Mouse (Mus musculus) granulocyte monocyte progenitor cell, adult 5-6 weeks (primary cell): ENCODE data around the gene Fryl. TPM values are rescaled to one million over a fixed set of nuclear protein-coding genes. Genes with fewer than 3 reads are reported as not detected.

Experiments
- ATAC-seq: replicated peaks from 2 replicates; pipeline ENCODE4 v1.8.0; 2016; ENCODE audit warnings: mild to moderate bottlenecking, moderate TSS enrichment, inconsistent platforms; ENCODE audit not compliant: poor library complexity, severe bottlenecking
- total RNA-seq, 2 experiments: library from RNA; stranded (forward) in 1 of 2; stranded (reverse) in 1 of 2; fragments of 200-712, 200-1000 nt in 1 of 2; fragments of >200 nt in 1 of 2; fragmentation: Nextera tagmentation in 1 of 2; gene quantifications; 2 replicates each; pipeline ENCODE4 v1.2.3; 2014 to 2017

Fryl gene
- total RNA-seq (2014; fragmentation: Nextera tagmentation) = 64.8 and 74.0 TPM in 2 replicates
- total RNA-seq (2017) = 75.9 and 87.8 TPM in 2 replicates

DNA sequence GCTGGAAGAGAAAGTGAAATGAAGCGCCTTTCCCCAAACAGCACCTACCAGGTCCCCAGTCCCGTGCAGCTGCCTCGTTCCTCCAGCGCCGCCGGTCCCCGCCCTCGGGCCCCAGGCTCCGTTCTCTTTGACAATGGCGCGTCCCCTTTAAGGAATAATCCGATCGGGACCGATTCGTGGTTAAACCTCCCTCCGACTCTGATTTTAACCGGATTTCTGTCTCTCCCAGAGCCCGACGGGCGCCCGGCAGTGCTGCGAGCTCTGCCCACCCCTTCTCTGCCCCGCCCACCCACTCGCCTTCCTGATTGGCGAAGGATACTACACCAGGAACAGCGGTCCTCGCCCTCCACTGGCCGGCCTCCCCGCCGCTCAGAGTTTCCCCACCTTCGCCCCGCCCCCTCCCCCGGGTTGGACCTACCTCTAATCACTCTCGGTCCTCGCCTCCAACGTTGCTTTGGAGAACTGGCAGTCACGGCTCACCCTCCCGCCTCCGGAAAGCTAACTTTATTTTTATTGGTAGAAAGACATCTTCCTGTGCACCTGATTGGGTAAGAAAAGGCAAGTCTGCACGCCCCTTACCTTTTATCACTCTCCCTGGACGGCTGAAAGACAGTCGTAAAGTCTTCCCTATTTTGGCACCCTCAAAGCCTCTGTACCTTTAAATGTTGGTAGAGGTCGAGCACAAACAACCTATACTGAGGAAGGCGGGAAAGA is at the start of gene Fryl:
TSS of gene Fryl (minus strand) at position 268 of the 714 bp plus-strand sequence.
- ATAC-seq = peak; percentile 83

DNA sequence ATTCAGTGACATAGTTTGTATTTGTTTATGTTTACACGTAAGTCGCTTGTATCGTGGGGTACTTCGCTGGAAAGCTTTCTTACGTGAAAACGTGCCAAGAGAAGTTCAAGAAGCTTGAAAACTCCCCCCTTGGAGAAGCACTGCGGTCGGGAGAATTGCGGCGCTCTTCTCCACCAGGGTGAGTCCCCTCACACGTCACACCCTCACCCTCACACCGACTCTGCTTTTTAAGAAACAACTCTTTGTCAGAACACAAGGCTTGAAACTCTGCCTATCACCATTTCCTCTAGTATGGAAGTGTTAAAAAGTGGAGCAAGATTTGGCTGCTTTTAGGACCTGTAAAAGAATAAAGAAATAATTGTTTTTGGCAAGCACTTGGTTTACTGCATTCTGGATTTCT is 48.1 kb upstream of the Fryl start:
- ATAC-seq = no peak

DNA sequence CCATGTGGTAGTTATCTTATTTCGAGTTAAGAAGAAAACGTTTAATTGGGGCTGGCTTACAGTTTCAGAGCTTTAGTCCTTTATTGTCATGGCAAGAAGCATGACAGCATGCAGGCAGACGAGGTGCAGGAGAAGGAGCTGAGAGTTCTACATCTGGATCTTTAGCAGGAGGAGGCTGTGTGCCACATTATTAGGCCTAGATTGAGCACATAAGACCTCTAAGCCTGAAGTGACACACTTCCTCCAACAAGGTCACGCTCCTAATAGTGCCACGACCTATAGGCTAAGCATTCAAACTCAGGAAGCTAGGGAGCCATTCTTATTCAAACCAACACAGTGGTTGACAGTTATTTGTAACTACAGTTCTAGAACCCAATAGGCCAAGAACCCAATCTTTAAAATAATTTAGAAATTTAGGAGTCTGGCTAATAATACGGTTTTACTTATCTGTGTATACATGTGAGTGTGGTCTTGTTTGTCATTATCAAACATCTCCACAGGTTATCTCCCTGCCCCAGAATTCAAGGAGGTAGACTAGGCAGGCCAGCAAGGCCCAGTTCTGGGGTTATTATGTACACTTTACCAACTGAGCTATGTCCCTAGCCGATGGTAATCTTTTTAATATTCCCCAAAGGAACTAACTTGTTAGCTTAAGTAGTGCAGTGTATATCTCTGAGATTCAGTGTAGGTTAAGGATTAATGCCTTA is 45.3 kb upstream of the Fryl start:
- no peak for ATAC-seq

DNA sequence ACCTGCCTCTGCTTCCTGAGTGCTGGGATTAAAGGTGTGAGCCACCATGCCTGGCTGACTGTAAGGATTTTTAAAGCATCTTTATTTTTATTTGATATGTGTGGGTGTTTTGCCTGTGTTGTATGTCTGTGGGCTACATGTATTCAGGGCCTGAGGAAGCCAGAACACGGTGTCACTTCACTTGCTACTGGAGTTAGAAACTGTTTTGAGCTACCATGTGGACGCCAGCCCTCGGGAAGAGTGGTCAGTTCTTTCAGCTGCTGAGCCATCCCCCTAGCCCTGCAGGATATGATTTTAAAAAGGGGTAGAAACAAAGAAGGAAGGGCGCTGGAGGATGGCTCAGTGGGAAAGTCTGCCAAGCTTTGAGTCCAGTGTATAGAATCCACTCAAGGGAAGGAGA is 39.5 kb upstream of the Fryl start:
- no peak for ATAC-seq

DNA sequence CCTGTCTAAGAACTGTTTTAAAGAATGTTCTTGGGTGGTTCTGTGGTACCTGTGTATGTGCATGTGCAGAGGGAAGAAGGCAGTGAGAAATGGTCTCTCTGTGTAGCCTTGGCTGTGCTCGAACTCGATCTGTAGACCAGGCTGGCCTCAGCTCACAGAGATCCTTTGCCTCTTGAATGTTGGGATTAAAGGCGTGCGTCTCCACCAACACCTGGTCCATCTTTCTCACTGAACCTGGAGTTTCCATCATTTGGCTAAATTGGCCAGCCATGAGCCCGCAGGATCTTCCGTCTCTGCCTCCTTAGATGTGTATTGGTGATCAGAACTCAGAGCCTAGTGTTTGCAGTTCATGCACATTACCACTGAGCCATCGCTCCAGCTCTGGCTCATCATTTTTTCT is 38.6 kb upstream of the Fryl start:
- ATAC-seq = no peak

DNA sequence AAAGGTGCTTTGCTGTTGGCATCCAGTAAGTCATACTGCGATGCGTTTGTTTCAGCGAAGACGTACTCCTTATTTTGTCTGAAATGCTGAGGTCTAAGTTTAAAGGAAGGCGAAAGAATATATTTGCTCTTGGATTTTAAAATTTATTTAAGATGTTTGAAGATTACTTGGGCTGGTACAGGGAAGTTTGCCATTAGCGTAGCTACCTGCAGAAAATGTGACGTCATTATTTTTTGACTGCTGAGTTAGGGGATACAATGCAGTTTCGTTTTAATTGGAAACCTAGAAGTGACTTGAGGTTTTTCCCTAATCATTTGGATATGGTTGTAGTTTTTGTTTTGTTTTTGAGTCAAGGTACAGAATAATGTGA is 37.0 kb upstream of the Fryl start:
- ATAC-seq = no peak

DNA sequence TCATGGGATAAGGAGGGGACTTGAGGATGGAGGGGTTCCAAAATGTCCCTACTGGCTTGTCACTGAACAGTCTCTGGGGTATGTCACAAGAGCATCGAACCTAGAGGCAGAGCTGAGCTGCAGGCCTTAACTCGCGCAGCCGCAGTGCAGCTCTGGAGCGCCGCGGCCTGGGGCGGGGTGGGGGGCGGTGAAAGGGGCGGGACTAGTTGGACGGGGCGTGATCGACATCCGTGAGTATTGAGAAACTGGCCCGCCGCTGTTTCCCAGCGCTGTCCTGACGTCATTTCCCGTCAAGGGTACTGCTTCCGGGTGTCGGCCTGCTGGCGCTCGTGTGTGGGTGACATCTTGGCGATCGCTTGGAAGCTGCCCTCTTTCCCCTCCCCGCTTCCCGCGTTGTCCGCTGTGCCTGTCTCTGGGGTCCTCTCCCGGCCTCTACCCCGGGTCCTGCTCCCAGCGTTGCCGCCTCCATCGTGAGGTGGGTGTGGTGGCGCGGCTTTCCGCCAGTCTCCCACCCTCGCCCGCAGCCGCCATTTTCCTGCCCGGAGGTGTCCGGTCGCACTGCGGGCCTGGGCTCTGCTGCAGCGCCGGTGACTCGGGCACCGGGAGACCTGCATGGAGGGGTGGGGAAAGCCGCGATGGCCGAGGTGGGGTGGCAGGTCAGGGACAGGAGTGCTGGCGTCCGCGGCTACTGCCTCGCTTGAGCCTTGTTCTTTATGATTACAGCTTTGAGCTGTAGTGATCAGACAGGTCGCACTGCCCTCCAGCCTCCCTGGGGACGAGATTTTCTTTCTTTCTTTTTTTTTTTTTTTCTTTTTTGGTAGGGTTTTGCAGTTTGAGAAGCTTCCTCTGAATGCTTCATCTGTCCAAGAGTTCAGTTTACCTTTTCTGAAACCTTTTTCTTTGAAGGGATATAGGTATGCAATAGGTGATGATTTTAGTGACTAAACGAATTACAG is 36.4 kb upstream of the Fryl start, which contains the start of gene Ociad1:
TSS of gene Ociad1 (plus strand) at position 283 of the 956 bp plus-strand sequence.
- peak; percentile 94 for ATAC-seq

DNA sequence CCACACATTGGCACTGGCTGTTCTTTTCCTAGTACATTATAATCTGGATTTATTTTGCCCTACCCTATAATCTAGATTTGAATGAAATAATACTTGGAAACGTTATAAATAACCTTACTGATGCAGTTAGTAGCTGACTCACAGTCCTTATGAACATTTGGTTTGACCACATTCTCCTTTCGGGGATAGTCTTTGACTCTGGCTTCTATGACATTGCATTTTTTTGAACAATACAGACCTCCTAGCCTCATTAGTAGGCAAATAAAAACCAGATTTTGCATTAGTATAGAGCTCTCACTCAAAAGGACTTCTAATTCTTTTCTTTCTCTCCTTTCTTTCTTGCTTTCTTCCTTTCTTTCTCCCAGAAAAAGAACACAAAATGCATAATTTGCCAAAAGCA is 33.5 kb upstream of the Fryl start:
- no peak for ATAC-seq

DNA sequence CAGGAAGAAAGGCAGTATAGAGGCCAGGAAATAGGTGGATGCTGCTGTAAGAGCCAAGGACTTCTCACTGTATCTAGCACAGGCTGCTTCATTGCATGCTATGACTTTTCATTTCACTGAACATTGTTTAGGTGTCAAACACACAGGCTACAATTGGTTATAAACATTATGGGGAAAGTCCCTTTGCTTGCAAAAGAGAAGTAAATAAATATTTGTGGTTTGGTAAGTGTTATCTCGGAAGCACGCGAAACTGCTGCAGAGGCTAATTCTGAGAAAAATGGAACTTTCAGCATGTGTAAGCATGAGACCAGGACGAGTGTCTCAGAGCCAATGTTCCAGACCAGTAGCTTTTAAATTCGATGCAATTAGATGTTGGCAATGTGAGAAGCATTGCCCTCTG is 30.2 kb upstream of the Fryl start:
- peak; percentile 33; the same call in 1 of the 2 replicates for ATAC-seq

DNA sequence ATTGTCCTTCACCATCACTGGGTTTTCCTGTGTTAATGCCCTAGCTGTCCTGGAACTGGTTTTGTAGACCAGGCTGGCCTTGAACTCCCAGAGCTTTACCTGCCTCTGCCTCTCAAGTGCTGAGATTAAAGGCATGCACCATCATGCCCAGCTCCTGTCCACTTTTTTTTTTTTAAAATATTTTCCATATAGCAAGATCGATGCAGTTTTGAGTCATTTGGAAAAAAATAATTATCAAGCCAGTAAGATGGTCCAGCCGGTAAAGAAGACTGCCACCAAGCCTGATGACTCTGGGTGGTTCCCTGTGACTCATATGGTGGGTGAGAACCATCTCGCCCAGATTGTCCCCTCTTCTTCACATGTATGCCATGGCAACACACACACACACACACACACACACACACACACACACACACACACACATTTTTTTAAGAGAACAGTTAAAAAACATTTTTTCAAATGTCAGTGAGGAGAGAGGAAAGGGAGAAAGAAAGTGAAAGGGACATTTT is 29.1 kb upstream of the Fryl start:
- no peak for ATAC-seq

DNA sequence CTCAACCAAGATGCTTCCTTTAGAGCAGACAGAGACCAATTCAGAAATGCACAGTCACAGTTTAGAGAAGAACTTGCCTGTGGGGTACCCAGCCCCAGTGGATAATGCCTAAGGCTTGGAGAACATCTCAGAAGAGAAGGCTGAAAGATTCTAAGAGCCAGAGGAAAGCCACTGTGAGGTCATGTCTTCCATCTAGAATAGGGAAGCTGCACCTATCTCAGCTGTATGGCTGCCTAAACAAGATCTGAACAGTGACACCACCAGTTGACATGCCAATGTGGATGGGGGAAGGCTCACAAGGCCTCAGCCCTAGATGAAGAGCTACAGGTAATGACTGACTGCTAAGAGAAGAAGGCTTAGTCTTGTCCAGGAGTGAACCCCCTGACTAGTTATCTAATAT is 27.6 kb upstream of the Fryl start:
- no peak for ATAC-seq

DNA sequence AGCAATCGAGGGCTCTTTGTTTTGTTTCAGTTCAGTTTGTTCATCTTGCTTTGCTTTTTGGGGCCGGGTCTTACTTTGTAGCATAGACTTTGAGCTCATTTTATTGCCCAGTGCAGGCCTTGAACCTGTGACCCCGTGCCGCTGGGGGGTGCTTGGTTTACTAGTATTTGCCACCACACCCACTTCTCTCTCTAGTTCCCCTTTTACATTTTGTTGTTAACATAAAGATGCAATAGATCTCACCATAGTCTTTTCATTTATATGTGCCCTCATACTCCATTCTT is 24.1 kb upstream of the Fryl start:
- no peak for ATAC-seq

DNA sequence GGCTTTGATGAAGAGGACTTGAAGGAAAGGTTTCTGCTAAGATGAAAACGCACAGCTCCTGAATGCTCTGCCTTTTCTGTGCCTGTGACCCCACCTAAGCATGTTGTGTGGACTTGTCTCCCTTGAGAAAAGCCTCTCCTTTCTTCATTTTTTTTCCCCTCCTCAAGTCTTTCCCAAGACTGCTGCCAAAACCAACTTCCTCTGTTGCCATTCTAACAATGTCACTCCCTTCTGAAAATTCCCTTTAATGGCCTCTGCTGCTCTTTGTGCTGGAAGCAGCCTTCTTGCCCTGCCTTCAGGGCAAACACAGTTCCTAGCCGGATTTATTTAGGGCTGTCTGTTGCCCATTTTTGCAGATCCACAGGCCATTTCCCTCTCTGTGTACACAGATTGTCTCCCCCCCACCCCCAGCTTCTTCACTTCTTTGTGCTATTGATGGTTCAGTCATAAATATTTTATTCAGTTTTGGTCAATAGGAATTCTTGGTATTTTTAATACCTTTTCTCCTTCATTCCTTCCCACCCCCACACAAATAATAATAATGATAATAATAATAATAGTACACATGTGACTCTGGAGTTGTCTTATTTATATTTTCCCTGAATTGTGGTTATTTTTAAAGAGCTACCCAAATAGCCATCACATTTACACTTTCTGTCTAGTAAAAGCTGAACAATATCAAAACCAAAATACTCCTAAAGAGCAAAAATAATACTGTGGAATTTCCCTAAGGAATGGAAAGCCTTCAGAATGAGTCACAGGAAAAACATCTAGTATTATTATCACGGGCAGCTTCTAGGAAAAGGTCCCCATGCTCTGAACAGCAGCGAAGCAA is 23.5 kb upstream of the Fryl start:
- ATAC-seq = peak; percentile 44; the same call in 1 of the 2 replicates

DNA sequence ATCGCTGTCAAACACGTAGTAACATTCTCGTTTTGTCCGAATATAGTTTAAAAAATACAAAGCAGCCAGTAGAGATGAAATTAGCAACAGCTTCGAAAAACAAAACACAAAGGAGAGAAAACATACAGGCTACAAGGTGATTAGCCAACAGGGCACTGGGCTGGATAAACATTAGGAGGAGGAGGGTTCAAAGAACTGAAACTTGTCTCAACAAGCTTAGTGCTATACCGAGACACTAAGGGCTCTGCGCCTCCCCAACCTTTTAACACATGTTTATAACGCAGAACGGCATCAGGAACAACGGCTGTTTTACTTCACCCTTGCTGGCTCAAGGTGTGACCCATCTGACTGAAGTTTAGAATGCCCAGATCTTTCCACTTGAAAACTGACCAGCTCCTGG is 22.8 kb upstream of the Fryl start:
- ATAC-seq = no peak

DNA sequence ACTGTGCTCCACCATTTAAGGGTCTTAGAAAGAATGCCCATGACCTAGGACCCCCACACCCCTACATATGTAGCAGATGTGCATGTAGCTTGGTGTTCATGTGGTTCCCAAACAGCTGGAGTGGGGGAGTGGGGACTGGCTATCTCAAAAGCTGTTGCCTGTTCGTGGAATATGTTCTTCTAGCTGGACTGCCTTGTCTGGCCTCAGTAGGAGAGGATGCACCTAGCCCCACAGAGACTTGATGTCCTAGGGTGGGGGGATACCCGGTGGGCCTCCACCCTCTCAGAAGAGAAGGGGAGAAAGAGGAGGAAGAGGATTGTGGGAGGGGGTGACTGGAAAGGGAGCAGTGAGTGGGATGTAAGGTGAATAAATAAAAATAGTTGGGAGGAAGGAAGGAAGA is 18.5 kb upstream of the Fryl start:
- no peak for ATAC-seq

DNA sequence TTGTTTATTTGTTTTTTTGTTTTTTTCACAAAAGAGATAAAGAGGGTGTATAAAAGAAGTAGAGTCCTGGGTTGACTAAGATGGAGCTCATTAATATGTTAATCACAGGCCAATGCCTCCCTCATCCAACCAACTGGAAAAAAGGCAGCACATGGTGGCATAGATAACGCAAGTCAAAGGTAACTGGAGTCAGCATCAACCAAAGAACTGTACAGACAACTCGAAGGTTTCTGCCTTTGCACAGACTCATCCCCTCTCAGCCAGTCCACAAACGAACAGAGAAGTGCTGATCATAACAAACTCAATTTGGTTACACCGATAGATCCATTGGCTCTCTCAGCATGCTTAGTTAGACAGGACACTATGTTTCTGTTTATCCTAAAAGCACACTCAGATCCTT is 16.8 kb upstream of the Fryl start:
- ATAC-seq = no peak

DNA sequence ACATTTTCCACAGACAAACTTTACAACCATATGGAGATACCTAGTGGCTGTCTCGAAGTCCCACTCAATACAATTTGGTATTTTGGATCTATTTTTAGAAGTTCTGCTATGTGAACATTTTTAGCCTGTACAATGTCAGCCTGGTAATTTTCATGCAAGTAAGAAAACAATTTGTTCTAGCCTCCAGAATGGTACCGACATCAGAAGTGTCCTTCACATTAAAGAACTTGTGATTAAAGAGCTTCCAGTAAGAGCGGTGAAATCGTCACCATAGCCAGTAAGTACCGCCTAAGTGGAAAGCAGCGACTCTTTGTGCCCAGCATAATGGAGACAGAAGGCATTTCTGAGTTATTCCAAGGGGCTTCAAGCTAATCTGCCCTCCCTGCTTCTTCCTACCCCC is 14.2 kb upstream of the Fryl start:
- no peak for ATAC-seq

DNA sequence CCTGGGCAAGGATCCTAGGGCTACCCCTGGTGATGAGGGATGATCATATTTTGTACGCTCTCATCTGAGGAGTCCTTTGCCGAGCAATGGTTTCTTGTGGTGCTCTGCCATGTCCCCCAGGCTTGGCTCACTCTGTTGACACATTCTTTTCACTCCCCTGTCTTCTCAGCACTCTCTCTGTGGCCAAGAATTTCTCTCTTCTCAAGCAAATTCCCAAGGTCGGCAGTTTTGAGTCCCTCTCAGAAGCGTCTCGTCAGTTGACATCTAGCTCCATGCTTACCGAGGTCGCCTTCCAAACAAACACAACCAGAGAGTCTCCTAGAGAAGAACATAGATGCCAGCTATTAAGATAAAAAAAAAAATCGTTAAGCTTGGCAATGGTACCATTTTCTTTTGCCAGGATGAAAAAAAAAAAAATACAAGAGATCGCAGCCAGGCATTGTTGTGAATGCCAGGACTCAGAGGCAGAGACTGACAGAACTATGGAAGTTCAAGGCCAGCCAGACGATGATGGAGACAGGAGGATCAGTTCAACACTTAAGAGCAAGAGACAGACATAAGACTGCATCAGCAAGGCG is 12.3 kb upstream of the Fryl start:
- ATAC-seq = no peak

DNA sequence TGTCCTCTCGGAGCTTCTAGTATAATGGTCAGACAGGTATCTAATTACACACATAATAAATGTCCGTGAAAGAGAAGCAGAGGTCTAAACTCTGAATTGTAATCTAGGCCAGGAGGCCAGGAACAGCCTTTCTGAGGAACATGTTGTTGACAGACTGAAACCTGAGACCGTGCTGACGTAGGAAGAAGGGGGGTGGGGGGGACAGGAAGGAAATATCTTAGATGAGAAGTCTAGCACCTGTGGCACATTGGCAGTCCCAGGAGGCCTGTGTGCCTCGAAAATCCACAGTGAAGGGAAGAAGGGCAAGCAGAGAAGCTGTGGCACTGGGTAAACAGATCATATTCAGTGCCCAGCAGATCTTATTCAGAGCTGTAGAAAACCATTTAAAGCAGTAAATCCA is 9.0 kb upstream of the Fryl start:
- no peak for ATAC-seq

DNA sequence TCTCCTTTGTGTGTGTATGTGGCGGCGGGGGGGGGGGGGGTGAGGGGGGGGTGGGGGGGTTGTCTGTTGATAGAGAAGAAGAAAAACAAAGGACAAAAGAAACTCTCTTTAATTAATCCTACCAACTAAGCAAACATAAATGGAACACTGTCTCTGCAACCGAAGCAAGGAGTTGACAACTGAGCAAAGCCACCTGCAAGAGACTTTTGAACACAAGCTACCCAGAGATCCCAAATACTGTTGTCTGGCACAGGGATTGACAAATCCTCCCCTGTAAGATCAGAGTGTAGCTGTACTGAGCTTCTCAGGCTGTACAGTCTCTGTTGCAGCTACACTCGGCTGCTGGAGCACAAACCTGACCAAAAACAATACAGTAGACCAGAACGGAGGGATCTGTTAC is 7.7 kb upstream of the Fryl start:
- ATAC-seq = no peak
